Mouse (Mus musculus): Measurements from ENCODE around the gene Odc1. TPM values are rescaled to one million over a fixed set of nuclear protein-coding genes. Genes with fewer than 3 reads are reported as not detected.

Gene Odc1
- polyA plus RNA-seq (2012; ENCODE audit: low replicate concordance): 25.7 and 26.3 TPM in 2 replicates

DNA sequence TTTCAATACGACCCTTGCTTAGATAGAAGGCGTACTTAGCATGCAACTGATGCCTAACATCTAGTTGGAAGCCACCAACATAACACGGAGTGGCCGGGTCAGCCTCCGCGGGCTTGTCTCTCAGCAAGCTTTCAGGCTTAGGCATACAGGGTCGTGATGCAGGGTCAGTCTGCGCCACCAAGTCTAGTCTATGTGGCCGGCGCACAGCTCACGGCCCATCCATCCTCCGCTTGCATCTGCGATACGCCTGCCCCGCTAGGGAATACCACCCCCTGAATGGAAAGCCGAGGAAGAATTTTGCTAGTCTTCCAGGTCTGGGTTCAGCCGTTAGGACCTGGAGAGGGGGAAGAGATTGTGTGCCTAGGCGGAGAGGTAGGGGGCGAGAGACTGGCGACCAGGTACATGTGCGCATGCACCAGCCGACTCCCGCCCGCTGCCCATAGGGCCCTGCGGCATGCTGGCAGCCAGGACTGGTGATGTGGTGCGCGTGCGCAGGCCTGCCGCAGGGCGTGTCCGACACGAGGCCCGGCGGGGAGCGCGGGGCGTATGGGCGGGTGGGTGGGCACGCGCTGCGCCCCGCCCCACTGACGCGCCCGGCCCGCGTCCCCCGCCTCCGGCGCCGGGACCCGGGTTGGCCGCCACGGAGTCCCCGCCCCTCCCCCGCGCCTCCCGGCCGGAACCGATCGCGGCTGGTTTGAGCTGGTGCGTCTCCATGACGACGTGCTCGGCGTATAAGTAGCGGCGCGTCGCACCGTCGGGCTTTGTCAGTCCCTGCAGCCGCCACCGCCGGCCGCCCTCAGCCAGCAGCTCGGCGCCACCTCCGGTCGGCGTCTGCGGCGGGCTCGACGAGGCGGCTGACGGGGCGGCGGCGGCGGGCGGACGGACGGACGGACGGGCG is at the start of gene Odc1:
TSS of gene Odc1 (plus strand) at position 586 of the 898 bp plus-strand sequence.

Other genes starting within 250 kb of the Odc1 start
- gene Atp6v1c2, start 215.4 kb upstream of the Odc1 start, polyA plus RNA-seq (2012; ENCODE audit: low replicate concordance): 0.15 TPM in 1 of 2 replicates, not detected in the other
- 1.1 and 6.2 TPM in 2 replicates for gene Nol10, start 196.3 kb upstream of the Odc1 start, polyA plus RNA-seq (2012; ENCODE audit: low replicate concordance)
- gene Hpcal1, start 146.1 kb downstream of the Odc1 start, polyA plus RNA-seq (2012; ENCODE audit: low replicate concordance): 19.5 and 35.4 TPM in 2 replicates

Data from hematopoietic multipotent progenitor cell, adult 10-12 weeks (in vitro differentiated cells).